Mouse (Mus musculus): ENCODE measurements at regions not wholly inside any gene's neighbourhood (a gene's known extent, or its start where the extent isn't known, plus 50 kb on each side); places are given as distances from the start of the nearest gene placed in this dataset.

GRCm38 (mm10) chr8:30733385-30733784 is 2695.1 kb upstream of the 5930422O12Rik start:
- peaks cover 5% of the 10 kb centered on the region for H3K4me1 ChIP-seq (ENCODE audit: control insufficient read depth, insufficient read depth, low read length)
- H3K27me3 ChIP-seq (ENCODE audit: control insufficient read depth, insufficient read depth, low read depth, low read length): no peaks in the 10 kb centered on the region
- H3K27ac ChIP-seq (ENCODE audit: low read length): no peak overlapping the region; the same call in 1 of the 2 replicates
- H3K9me3 ChIP-seq (replicated peaks; ENCODE audit: control insufficient read depth, low read length, poor library complexity, severe bottlenecking): no peaks in the 10 kb centered on the region
- ATAC-seq: 0 out of 2 replicates have a peak, but pooled peaks have one; percentile 39
- no peak overlapping the region for H3K9ac ChIP-seq (ENCODE audit: low read depth, low read length)
- H3K4me3 ChIP-seq (ENCODE audit: low read depth, low read length): no peak overlapping the region
- 74% methylated on average over 6 of the region's 6 CpGs for WGBS
- no peak overlapping the region for H3K4me2 ChIP-seq (ENCODE audit: low read length)
- H3K36me3 ChIP-seq (ENCODE audit: control insufficient read depth, insufficient read depth, low read length): no peaks in the 10 kb centered on the region

- Histone ChIP-seq H3K9me3 (replicated peaks; ENCODE audit: control insufficient read depth, low read length, poor library complexity, severe bottlenecking) (no peaks in the 10 kb centered on the region), H3K4me1 (ENCODE audit: control insufficient read depth, insufficient read depth, low read length) (peaks cover 5% of the 10 kb centered on the region), H3K27me3 (ENCODE audit: control insufficient read depth, insufficient read depth, low read depth, low read length) (no peaks in the 10 kb centered on the region), H3K9ac (ENCODE audit: low read depth, low read length) (no peak overlapping the region), H3K4me2 (ENCODE audit: low read length) (no peak overlapping the region), H3K4me3 (ENCODE audit: low read depth, low read length) (no peak overlapping the region), H3K36me3 (ENCODE audit: control insufficient read depth, insufficient read depth, low read length) (no peaks in the 10 kb centered on the region), H3K27ac (ENCODE audit: low read length) (no peak overlapping the region)
- WGBS: 73% methylated on average over 5 of the region's 5 CpGs
- ATAC-seq: no peak
These were observed 2693.2 kb upstream of the 5930422O12Rik start for GRCm38 (mm10) chr8:30735338-30735737.

GRCm38 (mm10) chr8:30735740-30736139 is 2692.8 kb upstream of the 5930422O12Rik start:
- Histone ChIP-seq H3K36me3 (ENCODE audit: control insufficient read depth, insufficient read depth, low read length) (no peaks in the 10 kb centered on the region), H3K27me3 (ENCODE audit: control insufficient read depth, insufficient read depth, low read depth, low read length) (no peaks in the 10 kb centered on the region), H3K4me3 (ENCODE audit: low read depth, low read length) (no peak overlapping the region), H3K4me2 (ENCODE audit: low read length) (no peak overlapping the region), H3K9ac (ENCODE audit: low read depth, low read length) (no peak overlapping the region), H3K9me3 (replicated peaks; ENCODE audit: control insufficient read depth, low read length, poor library complexity, severe bottlenecking) (no peaks in the 10 kb centered on the region), H3K27ac (ENCODE audit: low read length) (no peak overlapping the region), H3K4me1 (ENCODE audit: control insufficient read depth, insufficient read depth, low read length) (peaks cover 5% of the 10 kb centered on the region)
- no peak for ATAC-seq
- WGBS: 71% methylated on average over 10 of the region's 10 CpGs

- no peaks in the 10 kb centered on the region for H3K9me3 ChIP-seq (replicated peaks; ENCODE audit: control insufficient read depth, low read length, poor library complexity, severe bottlenecking)
- no peak for ATAC-seq
- no peak overlapping the region for H3K4me3 ChIP-seq (ENCODE audit: low read depth, low read length)
- no peaks in the 10 kb centered on the region for H3K4me1 ChIP-seq (ENCODE audit: control insufficient read depth, insufficient read depth, low read length)
- no peaks in the 10 kb centered on the region for H3K36me3 ChIP-seq (ENCODE audit: control insufficient read depth, insufficient read depth, low read length)
- no peak overlapping the region for H3K27ac ChIP-seq (ENCODE audit: low read length)
- H3K9ac ChIP-seq (ENCODE audit: low read depth, low read length): no peak overlapping the region
- H3K27me3 ChIP-seq (ENCODE audit: control insufficient read depth, insufficient read depth, low read depth, low read length): no peaks in the 10 kb centered on the region
- H3K4me2 ChIP-seq (ENCODE audit: low read length): no peak overlapping the region
- 88% methylated on average over 3 of the region's 3 CpGs for WGBS
These were observed 2681.6 kb upstream of the 5930422O12Rik start for GRCm38 (mm10) chr8:30746874-30747273.

Measured in midbrain, embryonic 16.5 days (tissue).